Mouse (Mus musculus): ENCODE results near the gene Cel.

Gene Cel

GRCm38 (mm10) chr2:28536766-28537633 lies 26.2 kb downstream of the Cel start:
- 53% methylated on average over 11 of the region's 11 CpGs for WGBS

- WGBS, result 16% methylated on average over 4 of the region's 4 CpGs
These were observed 27.0 kb downstream of the Cel start for GRCm38 (mm10) chr2:28536166-28536565.

DNA sequence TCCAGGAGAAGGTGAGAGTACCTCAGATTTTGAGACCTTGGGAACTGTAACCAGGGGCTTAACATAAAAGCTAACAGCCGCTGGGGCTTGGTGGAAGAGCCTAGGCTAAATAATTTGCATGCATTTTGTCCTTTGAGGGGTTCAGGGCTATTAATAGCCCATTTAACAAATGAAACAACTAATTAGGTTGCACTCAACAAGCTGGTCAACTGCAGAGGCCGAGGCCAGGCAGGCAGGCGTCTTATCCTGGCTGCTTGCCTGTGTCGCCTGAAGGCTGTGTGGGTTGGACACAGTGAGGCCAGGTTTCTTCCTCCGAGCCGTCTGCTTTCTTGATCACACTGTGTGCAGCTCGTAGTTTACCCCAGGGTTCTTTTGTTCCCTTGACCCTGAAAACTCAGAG lies 27.6 kb downstream of the Cel start:
- WGBS, result 8% methylated on average over 7 of the region's 7 CpGs

DNA sequence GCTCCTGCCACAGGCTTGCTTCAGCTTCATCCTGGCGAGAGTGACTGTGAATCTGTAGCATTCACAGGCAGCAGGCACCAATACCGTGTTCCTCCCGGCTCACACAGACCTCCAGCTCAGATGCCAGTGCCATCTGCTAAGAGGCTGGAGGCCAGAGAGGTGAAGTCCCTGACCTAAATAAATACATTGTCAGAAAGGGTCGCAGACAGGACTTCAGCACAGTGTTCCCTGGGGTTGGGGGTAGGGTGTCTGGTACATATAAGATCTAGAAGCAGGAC lies 28.0 kb downstream of the Cel start:
- WGBS, result 13% methylated on average over 4 of the region's 4 CpGs

- 7% methylated on average over 11 of the region's 11 CpGs for WGBS
These were observed 28.6 kb downstream of the Cel start for GRCm38 (mm10) chr2:28534436-28535262.

- 16% methylated on average over 7 of the region's 7 CpGs for WGBS
These were observed 29.2 kb downstream of the Cel start for GRCm38 (mm10) chr2:28533901-28534435.

DNA sequence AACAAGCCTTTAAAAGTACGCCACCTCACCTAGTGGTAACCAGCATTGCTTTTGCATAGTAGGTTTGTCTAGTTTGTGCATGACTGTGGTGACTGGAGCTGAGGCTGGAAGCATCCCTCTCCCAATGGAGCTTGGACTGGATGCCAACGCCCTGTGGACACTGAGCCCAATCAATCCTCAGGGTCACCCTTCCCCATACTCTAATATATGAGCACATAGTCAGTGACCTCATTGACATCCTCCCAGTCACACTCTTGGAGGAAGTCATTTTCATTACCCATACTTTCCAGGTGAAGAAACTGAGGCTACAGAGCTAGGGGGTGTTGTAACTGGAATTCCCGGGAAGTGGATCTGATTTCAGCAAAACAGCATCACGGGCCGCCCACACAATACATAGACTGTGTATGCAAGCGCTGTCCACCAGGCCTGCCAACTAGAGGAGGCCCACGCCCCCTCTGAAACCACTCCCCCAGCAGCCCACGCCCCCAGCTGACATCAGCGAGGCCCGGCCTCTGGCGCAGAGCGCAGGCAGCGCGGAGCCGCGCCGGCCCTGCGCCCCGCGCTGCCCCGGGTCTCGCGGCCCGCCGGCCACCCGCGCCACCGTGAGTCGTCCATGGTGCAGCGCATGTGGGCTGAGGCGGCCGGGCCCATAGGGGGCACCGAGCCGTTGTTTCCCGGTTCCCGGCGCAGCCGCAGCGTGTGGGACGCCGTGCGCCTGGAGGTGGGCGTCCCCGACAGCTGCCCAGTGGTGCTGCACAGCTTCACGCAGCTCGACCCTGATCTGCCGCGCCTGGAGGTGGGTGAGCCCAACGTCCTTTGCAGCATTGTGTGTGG lies 30.0 kb downstream of the Cel start:
- 2% methylated on average over 49 of the region's 49 CpGs for WGBS

DNA sequence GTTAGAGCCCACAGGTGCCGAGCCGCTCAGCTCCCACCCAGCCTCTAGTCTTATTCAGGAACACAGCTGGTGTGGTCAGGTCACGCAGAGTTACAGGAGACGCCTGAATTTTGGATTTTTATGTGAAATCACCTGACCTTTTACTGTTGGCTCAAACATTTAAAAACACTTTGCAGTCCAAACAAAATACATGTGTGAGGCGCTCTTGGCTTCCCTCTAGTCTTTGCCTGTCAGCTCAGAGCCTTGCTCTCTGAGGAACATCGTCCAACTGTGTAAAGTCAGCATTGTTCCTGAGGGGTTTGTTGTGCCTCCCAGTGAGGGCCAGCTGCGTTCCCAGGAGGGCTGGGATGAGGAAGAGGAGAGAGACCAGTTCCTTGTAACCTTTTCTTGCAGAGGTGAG lies 32.9 kb downstream of the Cel start:
- whole genome bisulfite sequencing, result 61% methylated on average over 7 of the region's 7 CpGs

DNA sequence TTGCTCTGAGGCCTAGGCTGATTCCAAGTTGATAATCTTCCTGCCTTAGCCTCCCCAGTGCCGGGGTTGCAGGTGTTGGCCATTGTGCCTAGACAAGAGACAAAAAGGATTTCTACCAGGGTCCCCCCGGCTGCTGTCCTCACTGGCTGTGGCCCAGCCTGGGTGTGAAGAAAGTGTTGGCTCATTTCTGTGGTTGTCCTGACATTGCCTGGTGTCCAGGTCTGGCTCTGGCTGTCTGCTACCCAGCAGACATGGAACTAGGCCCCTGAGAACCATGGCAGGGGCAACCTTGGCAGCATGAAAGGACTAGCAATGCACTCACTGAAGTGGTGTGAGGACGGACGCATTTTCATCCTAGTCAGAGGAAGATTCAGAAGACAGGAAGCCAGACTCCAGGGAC lies 33.3 kb downstream of the Cel start:
- WGBS, result 54% methylated on average over 4 of the region's 4 CpGs

DNA sequence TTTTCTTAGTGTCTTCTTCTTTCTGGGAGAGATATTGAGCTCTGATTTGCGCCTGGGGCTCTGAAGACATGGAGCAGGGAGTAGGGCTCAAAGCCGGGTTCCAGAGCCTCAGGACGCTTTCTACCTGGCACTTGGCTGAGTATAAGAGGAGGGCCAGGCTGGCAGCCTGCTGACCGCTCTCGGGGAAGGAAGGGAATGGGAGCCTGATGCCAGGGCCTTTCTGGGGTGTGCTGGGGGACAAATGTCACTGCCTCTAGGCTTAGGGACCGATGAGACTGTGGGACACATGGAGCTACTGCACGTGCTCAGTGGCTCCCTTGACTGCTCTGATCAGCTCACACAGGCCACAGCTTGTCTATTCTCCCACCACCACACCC lies 34.9 kb downstream of the Cel start:
- 75% methylated on average over 7 of the region's 7 CpGs for WGBS

DNA sequence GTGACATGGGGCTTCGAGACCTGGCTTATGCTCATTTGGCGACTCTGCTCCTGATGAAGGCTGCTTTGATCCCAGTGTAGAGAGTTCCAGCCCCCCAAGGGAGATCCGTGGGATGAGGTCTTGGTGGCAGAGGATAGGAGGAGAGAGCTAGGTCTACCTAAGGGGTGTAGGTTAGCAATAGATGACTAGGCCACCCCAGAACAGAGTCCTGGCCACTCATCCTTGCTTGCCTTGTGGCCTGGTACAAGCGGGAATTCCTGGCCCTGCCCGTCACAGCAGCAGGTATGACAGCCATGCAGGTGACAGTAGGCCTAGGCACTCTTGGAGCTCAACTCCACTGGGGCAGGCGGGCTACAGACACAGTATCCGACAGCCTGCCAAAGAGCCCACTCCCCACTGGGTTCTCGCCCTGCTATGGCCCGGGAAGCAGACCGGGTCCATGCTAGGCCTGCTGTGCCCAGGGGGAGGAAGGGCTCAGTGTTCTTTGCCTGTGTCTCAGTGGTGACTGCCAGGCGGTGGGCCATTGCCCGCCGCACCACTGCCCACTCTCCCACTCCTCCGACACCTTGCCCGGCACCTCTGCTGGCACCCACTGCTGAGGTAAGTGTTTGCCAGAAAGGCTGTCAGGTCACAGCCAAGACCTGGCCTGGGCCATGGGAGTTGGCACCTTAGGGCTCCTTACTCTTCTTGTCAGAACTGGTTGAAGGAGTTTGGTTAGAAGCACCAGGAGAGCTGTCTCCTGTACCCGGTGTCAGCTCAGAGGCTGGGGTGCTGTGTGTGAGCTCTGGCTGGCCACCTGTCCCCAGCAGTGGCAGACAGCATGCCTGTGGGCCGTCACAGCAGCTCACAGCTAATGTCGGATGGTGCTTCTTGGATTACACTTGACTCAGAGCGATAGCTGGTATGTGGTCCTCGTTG lies 35.5 kb downstream of the Cel start:
- 84% methylated on average over 20 of the region's 20 CpGs for WGBS

DNA sequence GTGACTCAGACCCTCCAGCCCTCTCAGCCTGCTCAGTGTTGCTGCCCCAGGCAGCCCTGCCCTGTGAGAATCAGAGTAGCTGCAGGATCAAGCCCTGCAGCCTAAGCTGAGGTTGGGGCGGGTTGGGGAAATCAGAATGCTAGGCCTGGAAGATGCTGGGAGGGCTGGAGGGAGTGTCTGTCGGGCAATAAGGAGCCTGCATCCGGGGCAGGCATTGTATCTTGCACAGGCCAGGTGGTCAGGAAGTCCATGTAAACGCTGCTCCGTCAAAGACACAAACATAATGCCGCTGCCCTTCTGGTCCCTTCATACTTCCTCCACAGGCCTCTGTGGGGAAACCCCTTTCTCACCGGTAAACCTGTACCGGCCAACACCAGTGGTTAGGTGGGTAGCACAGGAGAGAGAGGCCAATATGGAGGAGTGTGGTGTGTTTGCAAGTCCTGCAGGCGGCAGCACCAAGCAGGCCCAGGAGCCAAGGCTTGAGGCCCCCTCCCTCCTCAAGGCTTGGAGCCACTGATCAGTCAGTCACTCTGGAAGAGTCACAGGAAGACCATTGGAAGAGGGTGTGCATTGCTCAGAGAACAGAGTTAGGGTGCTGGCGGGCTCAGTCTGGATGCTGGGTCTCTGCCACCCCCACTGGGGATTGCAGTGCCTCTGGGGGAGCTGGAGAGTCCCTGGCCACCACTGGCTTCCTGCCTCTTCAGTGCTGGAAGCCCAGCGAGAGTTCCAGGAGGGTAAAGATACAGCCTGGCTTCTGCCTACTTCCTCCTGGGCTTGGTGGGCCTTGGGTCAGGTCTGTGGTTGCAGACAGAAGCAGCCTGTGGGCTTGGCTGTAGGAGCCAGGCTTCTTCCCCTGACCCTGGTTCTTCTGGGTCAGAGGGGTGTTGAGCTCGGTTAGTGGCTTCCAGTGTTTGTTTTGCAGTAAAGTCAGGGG lies 37.0 kb downstream of the Cel start:
- WGBS, result 40% methylated on average over 12 of the region's 12 CpGs

- 24% methylated on average over 11 of the region's 11 CpGs for WGBS
These were observed 37.8 kb downstream of the Cel start for GRCm38 (mm10) chr2:28525219-28525942.

GRCm38 (mm10) chr2:28524406-28524805 lies 38.8 kb downstream of the Cel start:
- 77% methylated on average over 10 of the region's 10 CpGs for WGBS

- WGBS, result 9% methylated on average over 5 of the region's 5 CpGs
These were observed 39.5 kb downstream of the Cel start for GRCm38 (mm10) chr2:28523643-28524117.

- 55% methylated on average over 4 of the region's 4 CpGs for WGBS
These were observed 41.0 kb downstream of the Cel start for GRCm38 (mm10) chr2:28522166-28522565.

GRCm38 (mm10) chr2:28521571-28522151 lies 41.5 kb downstream of the Cel start:
- WGBS, result 66% methylated on average over 6 of the region's 6 CpGs

- 38% methylated on average over 5 of the region's 5 CpGs for WGBS
These were observed 42.6 kb downstream of the Cel start for GRCm38 (mm10) chr2:28520581-28520980.

GRCm38 (mm10) chr2:28518231-28518630 lies 45.0 kb downstream of the Cel start:
- 47% methylated on average over 2 of the region's 2 CpGs for WGBS
